Mouse (Mus musculus) ES-Bruce4 (cell line): ENCODE data around the gene Cfap77.

Experiments
- CTCF ChIP-seq: IDR thresholded peaks from one replicate; pipeline ENCODE4 v1.8.1; 2011; ENCODE audit warnings: low read depth, low read length
- POLR2A ChIP-seq: IDR thresholded peaks from one replicate; pipeline ENCODE4 v1.8.1; 2011; ENCODE audit warnings: low read length; ENCODE audit not compliant: insufficient read depth

DNA sequence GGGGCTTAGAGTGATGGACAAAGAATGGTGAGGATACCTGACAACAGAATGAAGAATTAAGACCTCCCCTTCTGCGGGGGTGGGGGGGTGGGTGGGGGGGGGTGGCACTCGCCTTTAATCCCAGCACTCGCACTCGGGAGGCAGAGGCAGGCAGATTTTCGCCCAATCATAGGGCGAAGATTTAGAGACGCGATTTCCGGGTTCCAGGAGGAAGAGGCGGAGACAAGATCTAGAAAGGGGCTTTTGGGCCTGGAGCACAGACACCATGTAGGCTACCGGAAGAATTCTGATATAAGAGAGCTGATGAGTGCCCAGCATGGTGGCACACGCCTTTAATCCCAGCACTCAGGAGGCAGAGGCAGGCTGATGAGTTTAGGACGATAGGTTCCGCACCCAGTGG, 44.8 kb upstream of the Cfap77 start:
- TF ChIP-seq CTCF, result no peak
- no peak for TF ChIP-seq POLR2A
